Mouse (Mus musculus) heart, embryonic 13.5 days (tissue): Measurements from ENCODE around the gene Gatad2b. TPM values are rescaled to one million over a fixed set of nuclear protein-coding genes. Genes with fewer than 3 reads are reported as not detected.
"Not testable (repeated sequence)": the region's sequence is repeated elsewhere in the genome, so short reads cannot be mapped to it uniquely, and the experiment has no call there.

ENCODE experiments used
- ATAC-seq: fragments of 200-750 bp; cut with Nextera tagmentation; 2 replicates; pipeline ENCODE4 v1.8.0; 2017; ENCODE audit warnings: moderate TSS enrichment; ENCODE audit not compliant: insufficient number of reproducible peaks, low FRiP score, low TSS enrichment; ENCODE audit errors: extremely low read depth
- H3K27ac ChIP-seq: fragments of 300-500 bp; sonication (generic); replicated peaks from 2 replicates; pipeline ENCODE4 v1.5.1; 2015; ENCODE audit warnings: moderate library complexity, mild to moderate bottlenecking, inconsistent platforms
- H3K27me3 ChIP-seq: fragments of 300-500 bp; sonication (generic); replicated peaks from 2 replicates; pipeline ENCODE4 v1.6.1; 2015; ENCODE audit warnings: mild to moderate bottlenecking, inconsistent platforms
- H3K36me3 ChIP-seq: fragments of 300-500 bp; sonication (generic); 2 replicates; pipeline ENCODE4 v1.6.1; 2015; ENCODE audit warnings: mild to moderate bottlenecking, inconsistent platforms
- H3K4me1 ChIP-seq: fragments of 300-500 bp; sonication (generic); 2 replicates; pipeline ENCODE4 v1.6.1; 2015; ENCODE audit warnings: inconsistent platforms
- H3K4me2 ChIP-seq: fragments of 300-500 bp; sonication (generic); 2 replicates; pipeline ENCODE4 v1.6.1; 2015; ENCODE audit warnings: inconsistent platforms, mild to moderate bottlenecking, moderate library complexity
- H3K4me3 ChIP-seq: fragments of 300-500 bp; sonication (generic); 2 replicates; pipeline ENCODE4 v1.5.1; 2015; ENCODE audit warnings: moderate library complexity, mild to moderate bottlenecking, inconsistent platforms
- H3K9ac ChIP-seq: fragments of 300-500 bp; sonication (generic); 2 replicates; pipeline ENCODE4 v1.6.1; 2015; ENCODE audit warnings: inconsistent platforms, mild to moderate bottlenecking, moderate library complexity
- H3K9me3 ChIP-seq: fragments of 300-500 bp; sonication (generic); 2 replicates; pipeline ENCODE4 v1.6.1; 2016; ENCODE audit warnings: inconsistent platforms
- WGBS: fragments of 180-500 bp; shearing (Covaris S2); methylation state at CpG from one replicate; pipeline ENCODE4 v1.1.7; 2015; ENCODE audit warnings: mixed read lengths; 5-methylcytosine and 5-hydroxymethylcytosine counted together
- polyA plus RNA-seq: library from polyadenylated mRNA; unstranded; fragments of >200 nt; fragmentation: Nextera tagmentation; extraction: Ambion mirVana; gene quantifications from 2 replicates; pipeline ENCODE4 v1.2.1, GENCODE M21; 2015

Gene Gatad2b
- polyA plus RNA-seq, 1 experiment from 2014 or later, result 7.9 TPM

DNA sequence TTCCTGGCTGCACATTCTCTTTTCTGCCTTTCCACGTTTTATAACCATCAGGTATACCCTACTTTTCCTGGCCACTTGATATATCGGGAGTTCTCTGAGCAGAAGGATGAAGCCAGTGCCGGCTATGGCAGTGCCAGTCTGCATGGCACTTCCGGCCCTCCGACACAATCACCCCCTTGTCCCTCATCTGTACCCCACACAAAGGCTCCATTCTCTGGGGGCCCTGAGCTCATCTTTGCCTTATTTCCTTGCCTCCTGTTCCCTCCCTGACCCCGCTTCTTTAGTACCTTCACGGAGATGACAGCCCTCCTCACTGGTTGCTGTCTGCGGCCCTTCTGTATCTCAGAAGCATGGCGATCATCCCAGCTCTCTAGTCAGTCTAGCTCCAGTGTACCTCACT is 12.3 kb upstream of the Gatad2b start:
- no peak overlapping the region for H3K4me3 ChIP-seq
- H3K4me1 ChIP-seq, result peaks cover 12% of the 10 kb centered on the region
- no peaks in the 10 kb centered on the region for H3K9me3 ChIP-seq
- no peak overlapping the region for H3K9ac ChIP-seq
- H3K4me2 ChIP-seq, result no peak overlapping the region
- H3K27me3 ChIP-seq, result no peaks in the 10 kb centered on the region
- no peak for ATAC-seq
- 89% methylated on average over 9 of the region's 9 CpGs for WGBS
- H3K27ac ChIP-seq, result no peak overlapping the region
- peaks cover 57% of the 10 kb centered on the region for H3K36me3 ChIP-seq

- Histone ChIP-seq H3K4me1 (no peaks in the 10 kb centered on the region), H3K4me2 (no peak overlapping the region), H3K27ac (no peak overlapping the region), H3K4me3 (no peak overlapping the region), H3K36me3 (peaks cover 22% of the 10 kb centered on the region), H3K27me3 (no peaks in the 10 kb centered on the region), H3K9me3 (no peaks in the 10 kb centered on the region), H3K9ac (no peak overlapping the region)
- WGBS, result 93% methylated on average over 2 of the region's 2 CpGs
- no peak for ATAC-seq
Observed at GRCm38 (mm10) chr3:90284150-90284549, 8.8 kb upstream of the Gatad2b start.

DNA sequence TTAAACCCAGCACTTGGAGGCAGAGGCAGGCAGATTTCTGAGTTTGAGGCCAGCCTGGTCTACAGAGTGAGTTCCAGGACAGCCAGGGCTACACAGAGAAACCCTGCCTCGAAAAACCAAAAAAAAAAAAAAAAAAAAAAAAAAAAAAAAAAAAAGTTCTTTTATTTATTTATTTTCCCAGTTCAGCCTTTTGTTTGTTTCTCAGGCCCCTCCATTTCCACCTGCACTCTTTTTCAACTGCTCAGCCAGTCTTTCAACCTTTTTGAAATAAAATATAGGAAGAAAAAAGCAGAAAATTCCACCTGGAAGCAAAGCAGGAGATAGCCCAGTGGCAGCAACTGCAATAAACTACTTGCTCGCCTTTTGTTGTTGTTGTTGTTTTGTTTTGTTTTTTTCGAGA is 3.6 kb upstream of the Gatad2b start:
- not testable (repeated sequence) for H3K9me3 ChIP-seq, H3K27ac ChIP-seq, H3K36me3 ChIP-seq, H3K4me2 ChIP-seq, H3K27me3 ChIP-seq, H3K4me3 ChIP-seq, ATAC-seq, H3K9ac ChIP-seq
- peaks cover 11% of the 10 kb centered on the region for H3K4me1 ChIP-seq
- WGBS, result 46% methylated on average over 3 of the region's 3 CpGs

DNA sequence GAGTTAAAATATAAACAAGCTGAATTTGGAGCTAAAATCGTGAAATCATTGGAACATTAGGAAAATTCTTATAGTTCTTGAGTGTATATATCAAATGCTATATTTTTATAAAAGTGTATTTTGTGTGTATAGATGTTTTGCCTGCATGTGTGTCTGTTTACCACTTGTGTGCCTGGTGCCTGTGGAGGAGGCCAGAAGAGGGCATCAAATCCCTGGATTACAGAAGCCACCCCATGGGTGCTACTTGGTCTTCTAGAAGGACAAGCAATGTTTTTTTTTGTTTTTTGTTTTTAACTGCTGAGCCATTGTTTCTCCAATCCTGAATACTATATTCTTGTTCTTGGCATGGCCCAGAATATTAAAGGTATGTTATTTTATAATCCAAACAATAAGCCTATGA is 2.4 kb upstream of the Gatad2b start:
- Histone ChIP-seq H3K36me3 (no peaks in the 10 kb centered on the region; the same call in 1 of the 2 replicates), H3K27me3 (no peaks in the 10 kb centered on the region), H3K9ac (no peak overlapping the region), H3K27ac (no peak overlapping the region), H3K9me3 (no peaks in the 10 kb centered on the region), H3K4me2 (no peak overlapping the region), H3K4me3 (no peak overlapping the region), H3K4me1 (peaks cover 23% of the 10 kb centered on the region)
- 82% methylated on average over 1 of the region's 1 CpGs for WGBS
- no peak for ATAC-seq

DNA sequence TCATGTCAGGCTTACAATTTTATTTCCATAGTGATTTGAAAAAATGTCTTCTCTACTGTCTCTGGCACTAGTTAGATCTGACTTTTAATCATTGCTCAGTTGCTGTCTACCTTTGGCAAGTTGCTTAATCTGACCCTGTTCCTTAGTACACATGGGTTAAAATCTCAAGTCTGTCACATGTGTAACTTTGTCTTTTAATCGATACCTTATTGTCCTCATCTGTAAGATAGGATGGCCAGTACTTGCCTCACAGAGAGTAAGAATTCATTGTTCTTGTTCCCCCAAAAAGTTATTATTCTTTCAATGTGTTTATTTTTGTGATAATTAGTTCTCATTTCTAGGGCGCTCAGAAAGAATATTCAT is 1.0 kb upstream of the Gatad2b start:
- 36% methylated on average over 2 of the region's 2 CpGs for WGBS
- Histone ChIP-seq H3K36me3 (no peaks in the 10 kb centered on the region; the same call in 1 of the 2 replicates), H3K4me2 (peak overlapping the region; percentile 75), H3K4me3 (peak overlapping the region; percentile 93), H3K9ac (peak overlapping the region; percentile 91), H3K27me3 (no peaks in the 10 kb centered on the region), H3K4me1 (peaks cover 35% of the 10 kb centered on the region), H3K9me3 (no peaks in the 10 kb centered on the region), H3K27ac (peak overlapping the region; percentile 96)
- ATAC-seq, result no peak

DNA sequence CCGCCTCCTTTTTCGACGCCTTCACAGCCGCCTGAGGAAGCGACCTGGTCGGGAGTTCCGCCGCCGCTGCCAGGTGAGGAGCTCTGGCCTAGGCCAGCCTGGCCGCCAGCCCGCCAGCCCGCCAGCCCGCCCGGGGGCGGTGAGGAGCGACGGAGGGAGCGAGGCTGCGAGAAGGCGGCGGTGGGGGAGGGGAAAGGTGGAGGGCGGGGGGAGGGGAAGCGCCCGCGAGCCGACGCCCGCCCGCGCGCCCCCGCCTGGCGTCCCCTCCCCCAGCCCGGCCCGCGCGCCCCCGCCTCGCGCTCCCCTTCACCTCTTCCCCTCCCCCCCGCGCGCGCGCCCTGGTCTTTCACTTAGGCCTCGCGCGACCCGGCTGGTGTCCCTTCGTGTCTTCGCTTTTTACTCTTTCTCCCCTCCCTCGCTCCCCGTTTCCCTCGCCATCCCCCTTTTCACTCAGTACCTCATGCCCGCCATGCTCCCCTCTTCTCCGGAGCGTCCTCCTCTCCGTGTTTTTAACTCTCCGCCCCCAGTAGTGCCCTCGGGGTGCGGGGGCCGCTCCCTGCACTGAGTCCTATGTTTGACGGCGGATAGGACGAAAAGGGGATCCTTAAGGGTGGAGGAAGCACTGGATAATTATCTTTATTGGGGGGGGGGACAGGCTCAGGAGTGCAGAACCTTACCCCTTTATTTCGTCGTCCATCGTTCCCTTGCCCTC is 530 bp downstream of the Gatad2b start:
- under 1% methylated on average over 33 of the region's 68 CpGs for WGBS
- Histone ChIP-seq H3K9me3 (no peaks in the 10 kb centered on the region), H3K4me2 (peak overlapping the region; percentile 80), H3K36me3 (no peaks in the 10 kb centered on the region; the same call in 1 of the 2 replicates), H3K9ac (peak overlapping the region; percentile 98), H3K27me3 (no peaks in the 10 kb centered on the region), H3K4me1 (peaks cover 43% of the 10 kb centered on the region), H3K4me3 (peak overlapping the region; percentile 93), H3K27ac (peak overlapping the region; percentile 97)
- peak; percentile 39 for ATAC-seq

DNA sequence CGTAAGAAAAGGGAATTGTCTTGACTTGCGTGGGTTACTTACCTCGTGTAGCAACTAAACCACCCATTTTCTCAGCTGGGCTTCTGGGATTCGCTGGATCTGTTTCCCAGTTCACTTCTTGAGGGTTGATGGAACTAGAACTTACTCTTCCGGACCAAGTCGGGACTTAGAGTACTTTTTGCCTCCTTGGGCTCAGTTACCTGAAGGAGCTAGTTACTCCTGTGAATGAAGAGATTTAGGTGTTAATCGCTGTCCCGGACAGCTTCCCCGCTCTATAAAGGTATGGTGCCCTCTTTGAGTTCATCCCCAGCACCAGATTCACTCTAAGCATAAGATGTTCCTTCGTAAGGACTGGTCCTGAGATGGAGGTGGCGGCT is 1.1 kb downstream of the Gatad2b start:
- no peaks in the 10 kb centered on the region; the same call in 1 of the 2 replicates for H3K36me3 ChIP-seq
- no peaks in the 10 kb centered on the region for H3K27me3 ChIP-seq

GRCm38 (mm10) chr3:90294651-90295050 is 1.7 kb downstream of the Gatad2b start:
- H3K4me1 ChIP-seq, result peaks cover 43% of the 10 kb centered on the region
- no peak for ATAC-seq
- peak overlapping the region; percentile 80 for H3K4me2 ChIP-seq
- no peaks in the 10 kb centered on the region for H3K27me3 ChIP-seq
- peak overlapping the region; percentile 98 for H3K9ac ChIP-seq
- H3K4me3 ChIP-seq, result peak overlapping the region; percentile 93
- WGBS, result 55% methylated on average over 2 of the region's 2 CpGs
- H3K27ac ChIP-seq, result peak overlapping the region; percentile 97
- H3K36me3 ChIP-seq, result no peaks in the 10 kb centered on the region; the same call in 1 of the 2 replicates
- no peaks in the 10 kb centered on the region for H3K9me3 ChIP-seq

More for the DNA sequence above, 1.1 kb downstream of the Gatad2b start:
- no peak for ATAC-seq
- Histone ChIP-seq H3K4me1 (peaks cover 43% of the 10 kb centered on the region), H3K4me2 (peak overlapping the region; percentile 80), H3K4me3 (peak overlapping the region; percentile 93), H3K27ac (peak overlapping the region; percentile 97), H3K9me3 (no peaks in the 10 kb centered on the region), H3K9ac (peak overlapping the region; percentile 98)
- 2% methylated on average over 11 of the region's 11 CpGs for WGBS

DNA sequence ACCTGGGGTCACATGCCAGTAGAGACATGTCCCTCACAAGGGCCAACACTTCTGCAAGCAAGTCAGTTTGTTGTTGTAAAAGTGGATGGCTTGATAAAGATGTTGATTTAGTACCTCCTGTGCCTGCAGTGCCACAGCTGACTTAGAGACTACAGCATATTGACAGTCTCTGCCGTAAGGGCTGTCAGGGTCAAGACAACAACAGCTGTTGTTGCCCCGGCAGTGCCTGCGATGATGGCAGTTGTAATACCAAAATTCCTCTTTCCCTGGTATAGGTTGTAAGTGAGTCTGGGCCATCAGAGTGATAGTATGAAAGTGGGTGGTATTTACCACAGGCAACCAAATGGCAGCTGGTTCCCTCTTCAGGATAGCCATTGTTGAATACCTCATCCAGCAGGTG is 12.8 kb downstream of the Gatad2b start:
- Histone ChIP-seq H3K27me3 (no peaks in the 10 kb centered on the region), H3K36me3 (no peaks in the 10 kb centered on the region), H3K27ac (no peak overlapping the region), H3K9ac (no peak overlapping the region), H3K9me3 (no peaks in the 10 kb centered on the region), H3K4me1 (peaks cover 22% of the 10 kb centered on the region), H3K4me2 (no peak overlapping the region), H3K4me3 (no peak overlapping the region)
- no peak for ATAC-seq
- 45% methylated on average over 3 of the region's 3 CpGs for WGBS

DNA sequence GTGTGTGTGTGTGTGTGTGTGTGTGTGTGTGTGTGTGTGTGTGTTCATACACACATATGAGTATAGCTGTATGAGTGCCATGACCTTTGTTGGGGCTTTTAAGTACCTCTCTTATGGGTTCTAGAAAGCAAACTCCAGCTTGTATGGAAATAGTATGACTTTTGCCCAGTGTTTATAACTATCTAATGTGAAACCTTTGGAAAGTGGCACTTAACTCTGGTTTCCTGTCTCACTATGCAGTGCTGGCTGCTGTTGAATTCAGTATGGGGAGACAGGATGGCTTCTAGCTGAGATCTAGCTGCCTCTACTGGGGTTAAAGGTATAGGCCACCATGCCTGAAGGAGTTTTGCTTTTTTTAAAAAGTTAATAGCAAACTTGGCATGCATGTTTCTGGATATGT is 16.6 kb downstream of the Gatad2b start:
- no peak overlapping the region for H3K4me3 ChIP-seq
- H3K27ac ChIP-seq, result no peak overlapping the region
- H3K9me3 ChIP-seq, result no peaks in the 10 kb centered on the region
- no peak for ATAC-seq
- no peak overlapping the region for H3K4me2 ChIP-seq
- no peak overlapping the region for H3K9ac ChIP-seq
- no peaks in the 10 kb centered on the region for H3K27me3 ChIP-seq
- peaks cover 25% of the 10 kb centered on the region for H3K4me1 ChIP-seq
- H3K36me3 ChIP-seq, result no peaks in the 10 kb centered on the region

DNA sequence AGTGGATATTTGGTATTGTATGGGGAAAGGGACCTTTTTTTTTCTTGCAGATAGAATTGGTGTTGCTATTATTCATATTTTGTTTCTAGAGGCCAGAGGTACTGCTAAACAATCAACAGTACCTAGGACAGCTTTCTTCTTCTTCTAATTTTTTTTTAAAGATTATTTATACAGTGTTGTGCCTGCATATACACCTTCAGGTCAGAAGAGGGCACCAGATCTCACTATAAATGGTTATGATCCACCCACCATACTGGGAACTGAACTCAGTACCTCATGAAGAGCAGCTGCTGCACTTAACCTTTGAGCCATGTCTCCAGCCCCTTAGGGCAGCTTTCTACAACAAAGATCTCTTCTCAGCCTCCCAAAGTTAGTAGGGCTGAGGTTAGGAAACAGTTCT is 20.4 kb downstream of the Gatad2b start:
- Histone ChIP-seq H3K27ac (no peak overlapping the region), H3K4me2 (no peak overlapping the region), H3K9ac (no peak overlapping the region), H3K27me3 (no peaks in the 10 kb centered on the region), H3K9me3 (no peaks in the 10 kb centered on the region), H3K4me1 (0 out of 2 replicates have a peak, but pooled peaks cover 11% of the 10 kb centered on the region), H3K36me3 (no peaks in the 10 kb centered on the region), H3K4me3 (no peak overlapping the region)
- ATAC-seq, result no peak

DNA sequence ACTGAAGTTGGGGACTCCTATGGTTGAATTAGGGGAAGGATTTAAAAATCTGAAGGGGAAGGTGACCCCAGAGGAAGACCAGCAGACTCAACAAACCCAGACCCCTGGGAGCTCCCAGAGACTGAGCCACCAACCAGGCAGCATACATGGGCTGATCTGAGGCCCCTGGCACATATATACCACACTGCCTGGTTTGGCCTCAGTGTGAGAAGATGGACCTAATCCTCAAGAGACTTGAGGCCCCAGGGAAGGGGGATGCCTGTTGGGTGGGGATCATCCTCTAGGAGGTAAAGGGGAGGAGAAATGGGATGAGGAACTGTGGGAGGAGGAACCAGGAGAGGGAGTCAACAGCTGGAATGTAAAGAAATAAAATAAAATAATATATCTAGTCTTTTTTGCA is 21.3 kb downstream of the Gatad2b start:
- H3K9me3 ChIP-seq, result no peaks in the 10 kb centered on the region
- H3K27ac ChIP-seq, result no peak overlapping the region
- no peaks in the 10 kb centered on the region for H3K27me3 ChIP-seq
- H3K4me2 ChIP-seq, result no peak overlapping the region
- H3K4me1 ChIP-seq, result 0 out of 2 replicates have a peak, but pooled peaks cover 10% of the 10 kb centered on the region
- no peak overlapping the region for H3K4me3 ChIP-seq
- H3K36me3 ChIP-seq, result no peaks in the 10 kb centered on the region
- no peak overlapping the region for H3K9ac ChIP-seq
- no peak for ATAC-seq
